Mouse (Mus musculus) heart, embryonic 10.5 days (tissue): ENCODE results near the gene Atp1a2. TPM values are rescaled to one million over a fixed set of nuclear protein-coding genes. Genes with fewer than 3 reads are reported as not detected.

Source experiments
- DNase-seq: peaks from one replicate; pipeline ENCODE4 v3.0.0-alpha.2; 2017; ENCODE audit warnings: low spot score
- H3K27ac ChIP-seq: fragments of 300-500 bp; sonication (generic); 2 replicates; pipeline ENCODE4 v1.5.1; 2016; ENCODE audit warnings: mild to moderate bottlenecking
- H3K27me3 ChIP-seq: fragments of 300-500 bp; sonication (generic); 2 replicates; pipeline ENCODE4 v1.6.1; 2016; ENCODE audit warnings: mild to moderate bottlenecking; ENCODE audit not compliant: poor library complexity, insufficient read depth, severe bottlenecking
- H3K36me3 ChIP-seq: fragments of 300-500 bp; sonication (generic); 2 replicates; pipeline ENCODE4 v1.6.1; 2016; ENCODE audit warnings: mild to moderate bottlenecking, moderate library complexity
- H3K4me1 ChIP-seq: fragments of 300-500 bp; sonication (generic); 2 replicates; pipeline ENCODE4 v1.6.1; 2016; ENCODE audit warnings: mild to moderate bottlenecking
- H3K4me3 ChIP-seq: fragments of 300-500 bp; sonication (generic); 2 replicates; pipeline ENCODE4 v1.5.1; 2016; ENCODE audit warnings: mild to moderate bottlenecking, moderate library complexity
- H3K9me3 ChIP-seq: fragments of 300-500 bp; sonication (generic); 2 replicates; pipeline ENCODE4 v1.6.1; 2016; ENCODE audit warnings: mild to moderate bottlenecking, moderate library complexity
- WGBS: fragments of 180-500 bp; shearing (Covaris S2); methylation state at CpG from one replicate; pipeline ENCODE4 v1.1.7; 2016; 5-methylcytosine and 5-hydroxymethylcytosine counted together
- polyA plus RNA-seq: library from polyadenylated mRNA; unstranded; fragments of >200 nt; fragmentation: Nextera tagmentation; extraction: Ambion mirVana; gene quantifications from 2 replicates; pipeline ENCODE4 v1.2.1, GENCODE M21; 2016

Atp1a2 gene
- polyA plus RNA-seq, 1 experiment from 2014 or later, result 8.7 TPM

- DNase-seq, result no peak
These were observed 22.1 kb upstream of the Atp1a2 start for GRCm38 (mm10) chr1:172319921-172320411.

GRCm38 (mm10) chr1:172319346-172319745 lies 21.5 kb upstream of the Atp1a2 start:
- Histone ChIP-seq H3K9me3 (no peaks in the 10 kb centered on the region), H3K4me1 (peaks cover 19% of the 10 kb centered on the region), H3K27me3 (peaks cover 92% of the 10 kb centered on the region), H3K27ac (no peak overlapping the region), H3K4me3 (no peak overlapping the region), H3K36me3 (peaks cover 13% of the 10 kb centered on the region; the same call in 1 of the 2 replicates)
- DNase-seq, result no peak
- WGBS, result 85% methylated on average over 7 of the region's 7 CpGs

More at GRCm38 (mm10) chr1:172319921-172320411, 22.1 kb upstream of the Atp1a2 start:
- 47% methylated on average over 5 of the region's 5 CpGs for WGBS
- no peak overlapping the region for H3K4me3 ChIP-seq
- no peak overlapping the region for H3K27ac ChIP-seq
- H3K27me3 ChIP-seq, result peaks cover 93% of the 10 kb centered on the region
- peaks cover 13% of the 10 kb centered on the region; the same call in 1 of the 2 replicates for H3K36me3 ChIP-seq
- peaks cover 17% of the 10 kb centered on the region for H3K4me1 ChIP-seq
- H3K9me3 ChIP-seq, result no peaks in the 10 kb centered on the region

- H3K27me3 ChIP-seq, result peaks cover 95% of the 10 kb centered on the region
- WGBS, result 83% methylated on average over 19 of the region's 19 CpGs
These were observed 20.7 kb upstream of the Atp1a2 start for GRCm38 (mm10) chr1:172318424-172319035.

GRCm38 (mm10) chr1:172317946-172318345 lies 20.1 kb upstream of the Atp1a2 start:
- Histone ChIP-seq H3K9me3 (no peaks in the 10 kb centered on the region), H3K36me3 (peaks cover 13% of the 10 kb centered on the region; the same call in 1 of the 2 replicates), H3K4me3 (no peak overlapping the region; the same call in 1 of the 2 replicates), H3K27ac (no peak overlapping the region; the same call in 1 of the 2 replicates), H3K4me1 (peaks cover 27% of the 10 kb centered on the region), H3K27me3 (peaks cover 95% of the 10 kb centered on the region)
- DNase-seq, result no peak
- 37% methylated on average over 15 of the region's 15 CpGs for WGBS

More at GRCm38 (mm10) chr1:172318424-172319035, 20.7 kb upstream of the Atp1a2 start:
- Histone ChIP-seq H3K4me3 (no peak overlapping the region), H3K9me3 (no peaks in the 10 kb centered on the region), H3K27ac (no peak overlapping the region; the same call in 1 of the 2 replicates), H3K36me3 (peaks cover 13% of the 10 kb centered on the region; the same call in 1 of the 2 replicates), H3K4me1 (peaks cover 22% of the 10 kb centered on the region)
- DNase-seq, result no peak

- H3K27me3 ChIP-seq, result peaks cover 92% of the 10 kb centered on the region
- peak overlapping the region; percentile 19; the same call in 1 of the 2 replicates for H3K27ac ChIP-seq
- 41% methylated on average over 18 of the region's 18 CpGs for WGBS
- peak overlapping the region; percentile 38 for H3K4me3 ChIP-seq
- H3K4me1 ChIP-seq, result peaks cover 28% of the 10 kb centered on the region
- peaks cover 13% of the 10 kb centered on the region; the same call in 1 of the 2 replicates for H3K36me3 ChIP-seq
- no peak for DNase-seq
- no peaks in the 10 kb centered on the region for H3K9me3 ChIP-seq
These were observed 19.6 kb upstream of the Atp1a2 start for GRCm38 (mm10) chr1:172317431-172317830.

GRCm38 (mm10) chr1:172314911-172315310 lies 17.0 kb upstream of the Atp1a2 start:
- Histone ChIP-seq H3K27ac (no peak overlapping the region), H3K36me3 (peaks cover 13% of the 10 kb centered on the region; the same call in 1 of the 2 replicates), H3K27me3 (peaks cover 67% of the 10 kb centered on the region), H3K9me3 (no peaks in the 10 kb centered on the region), H3K4me1 (peaks cover 46% of the 10 kb centered on the region), H3K4me3 (no peak overlapping the region)
- no peak for DNase-seq
- WGBS, result 73% methylated on average over 3 of the region's 3 CpGs

- H3K36me3 ChIP-seq, result peaks cover 10% of the 10 kb centered on the region; the same call in 1 of the 2 replicates
- H3K4me1 ChIP-seq, result peaks cover 50% of the 10 kb centered on the region
- WGBS, result 79% methylated on average over 10 of the region's 10 CpGs
- H3K27me3 ChIP-seq, result peaks cover 56% of the 10 kb centered on the region
- no peak overlapping the region for H3K27ac ChIP-seq
- DNase-seq, result no peak
- H3K4me3 ChIP-seq, result no peak overlapping the region
- no peaks in the 10 kb centered on the region for H3K9me3 ChIP-seq
These were observed 15.9 kb upstream of the Atp1a2 start for GRCm38 (mm10) chr1:172313613-172314411.

- H3K27ac ChIP-seq, result peak overlapping the region; percentile 87
These were observed 15.1 kb upstream of the Atp1a2 start for GRCm38 (mm10) chr1:172312768-172313561.

GRCm38 (mm10) chr1:172311921-172312767 lies 14.3 kb upstream of the Atp1a2 start:
- peak overlapping the region; percentile 87 for H3K27ac ChIP-seq
- peaks cover 49% of the 10 kb centered on the region for H3K4me1 ChIP-seq
- 0 out of 2 replicates have a peak, but pooled peaks cover 3% of the 10 kb centered on the region for H3K36me3 ChIP-seq
- no peaks in the 10 kb centered on the region for H3K9me3 ChIP-seq
- WGBS, result under 1% methylated on average over 38 of the region's 55 CpGs
- DNase-seq, result peak; percentile 96
- peak overlapping the region; percentile 79 for H3K4me3 ChIP-seq
- H3K27me3 ChIP-seq, result peaks cover 40% of the 10 kb centered on the region

More at GRCm38 (mm10) chr1:172312768-172313561, 15.1 kb upstream of the Atp1a2 start:
- peak overlapping the region; percentile 79 for H3K4me3 ChIP-seq
- H3K4me1 ChIP-seq, result peaks cover 55% of the 10 kb centered on the region
- WGBS, result 24% methylated on average over 16 of the region's 16 CpGs
- peaks cover 48% of the 10 kb centered on the region for H3K27me3 ChIP-seq
- no peaks in the 10 kb centered on the region for H3K9me3 ChIP-seq
- DNase-seq, result no peak
- 0 out of 2 replicates have a peak, but pooled peaks cover 3% of the 10 kb centered on the region for H3K36me3 ChIP-seq

GRCm38 (mm10) chr1:172311248-172311906 lies 13.5 kb upstream of the Atp1a2 start:
- Histone ChIP-seq H3K36me3 (0 out of 2 replicates have a peak, but pooled peaks cover 3% of the 10 kb centered on the region), H3K9me3 (no peaks in the 10 kb centered on the region), H3K27me3 (peaks cover 35% of the 10 kb centered on the region), H3K27ac (peak overlapping the region; percentile 87), H3K4me1 (peaks cover 52% of the 10 kb centered on the region), H3K4me3 (peak overlapping the region; percentile 79)
- 4% methylated on average over 23 of the region's 23 CpGs for WGBS
- DNase-seq, result no peak

GRCm38 (mm10) chr1:172309699-172310398 lies 12.0 kb upstream of the Atp1a2 start:
- DNase-seq, result peak; percentile 94
- Histone ChIP-seq H3K4me3 (peak overlapping the region; percentile 54), H3K4me1 (peaks cover 61% of the 10 kb centered on the region)

More at GRCm38 (mm10) chr1:172309699-172310398, 12.0 kb upstream of the Atp1a2 start:
- Histone ChIP-seq H3K27ac (peak overlapping the region; percentile 93), H3K9me3 (no peaks in the 10 kb centered on the region), H3K27me3 (peaks cover 20% of the 10 kb centered on the region), H3K36me3 (no peaks in the 10 kb centered on the region)
- WGBS, result 2% methylated on average over 14 of the region's 14 CpGs
